Mouse (Mus musculus) hindbrain, embryonic 10.5 days (tissue): Measurements from ENCODE around the gene Rbfox2. TPM values are rescaled to one million over a fixed set of nuclear protein-coding genes. Genes with fewer than 3 reads are reported as not detected.
"Not testable (repeated sequence)": the region's sequence is repeated elsewhere in the genome, so short reads cannot be mapped to it uniquely, and the experiment has no call there.

Experiments
- DNase-seq: peaks from one replicate; pipeline ENCODE4 v3.0.0-alpha.2; 2017; ENCODE audit warnings: low spot score
- H3K27ac ChIP-seq: fragments of 300-500 bp; sonication (generic); 2 replicates; pipeline ENCODE4 v1.5.1; 2016; ENCODE audit warnings: mild to moderate bottlenecking, moderate library complexity
- H3K27me3 ChIP-seq: fragments of 300-500 bp; sonication (generic); 2 replicates; pipeline ENCODE4 v1.6.1; 2016; ENCODE audit warnings: mild to moderate bottlenecking; ENCODE audit not compliant: poor library complexity, insufficient read depth, severe bottlenecking
- H3K36me3 ChIP-seq: fragments of 300-500 bp; sonication (generic); 2 replicates; pipeline ENCODE4 v1.6.1; 2016; ENCODE audit warnings: mild to moderate bottlenecking, moderate library complexity
- H3K4me1 ChIP-seq: fragments of 300-500 bp; sonication (generic); replicated peaks from 2 replicates; pipeline ENCODE4 v1.6.1; 2016; ENCODE audit warnings: mild to moderate bottlenecking
- H3K4me3 ChIP-seq: fragments of 300-500 bp; sonication (generic); 2 replicates; pipeline ENCODE4 v1.5.1; 2016; ENCODE audit warnings: mild to moderate bottlenecking, moderate library complexity
- H3K9me3 ChIP-seq: fragments of 300-500 bp; sonication (generic); 2 replicates; pipeline ENCODE4 v1.6.1; 2016; ENCODE audit warnings: mild to moderate bottlenecking, moderate library complexity
- WGBS: fragments of 180-500 bp; shearing (Covaris S2); methylation state at CpG from one replicate; pipeline ENCODE4 v1.1.7; 2016; 5-methylcytosine and 5-hydroxymethylcytosine counted together
- polyA plus RNA-seq: library from polyadenylated mRNA; unstranded; fragments of >200 nt; fragmentation: Nextera tagmentation; extraction: Ambion mirVana; gene quantifications from 2 replicates; pipeline ENCODE4 v1.2.1, GENCODE M21; 2016

Gene Rbfox2
- polyA plus RNA-seq, 1 experiment from 2014 or later, result 77.8 TPM

DNA sequence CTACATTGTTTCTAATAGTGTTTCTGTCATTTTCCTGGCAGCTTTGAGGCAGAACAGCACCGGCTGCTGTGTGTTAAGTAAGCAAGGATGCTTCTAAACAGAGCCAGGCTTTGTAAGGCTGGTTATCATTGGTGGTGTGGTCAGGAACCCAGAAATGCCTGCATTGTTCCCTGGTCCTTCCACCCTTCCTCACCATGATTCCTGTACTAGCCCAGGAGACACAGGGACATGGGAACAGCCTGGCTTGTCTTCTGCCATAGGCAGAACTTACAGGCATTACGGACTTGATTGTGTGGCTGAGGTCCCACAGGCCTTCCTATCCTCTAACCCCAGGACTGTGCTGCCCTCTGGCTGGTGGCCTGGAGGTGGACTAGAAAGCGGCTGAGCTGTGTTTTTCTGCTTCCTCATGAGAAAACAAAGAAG lies 238.4 kb downstream of the Rbfox2 start:
- Histone ChIP-seq H3K9me3 (no peaks in the 10 kb centered on the region), H3K36me3 (no peaks in the 10 kb centered on the region), H3K4me1 (peaks cover 11% of the 10 kb centered on the region), H3K27ac (peak overlapping the region; percentile 53; the same call in 1 of the 2 replicates), H3K4me3 (no peak overlapping the region), H3K27me3 (no peaks in the 10 kb centered on the region)
- DNase-seq, result no peak
- 56% methylated on average over 3 of the region's 3 CpGs for WGBS

DNA sequence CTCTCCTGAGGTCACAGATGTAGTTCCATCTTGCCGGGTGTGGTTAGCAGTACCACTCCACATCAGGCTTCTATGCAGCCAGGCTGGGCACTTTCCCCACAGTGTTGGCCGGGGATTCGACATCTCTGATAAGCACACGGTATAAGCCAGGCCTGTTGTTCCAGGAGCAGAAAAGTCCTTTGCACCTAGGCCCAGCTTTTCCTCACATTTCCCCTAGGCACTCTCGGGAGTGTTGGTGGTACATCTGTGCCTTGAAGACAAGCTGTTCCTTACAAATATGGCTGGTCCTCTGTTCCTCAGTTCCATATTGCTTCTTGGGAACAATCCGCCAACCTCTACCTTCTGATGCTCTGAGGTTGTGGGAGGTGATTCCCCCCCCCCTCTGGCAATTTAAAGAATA lies 240.6 kb downstream of the Rbfox2 start:
- Histone ChIP-seq H3K4me3 (no peak overlapping the region), H3K27ac (no peak overlapping the region), H3K4me1 (peaks cover under 1% of the 10 kb centered on the region; the same call in 1 of the 2 replicates), H3K27me3 (no peaks in the 10 kb centered on the region), H3K9me3 (no peaks in the 10 kb centered on the region), H3K36me3 (no peaks in the 10 kb centered on the region)
- WGBS, result 87% methylated on average over 6 of the region's 6 CpGs
- no peak for DNase-seq

- H3K4me1 ChIP-seq, result no peaks in the 10 kb centered on the region
- no peak overlapping the region for H3K27ac ChIP-seq
- H3K9me3 ChIP-seq, result no peaks in the 10 kb centered on the region
- whole genome bisulfite sequencing, result 91% methylated on average over 6 of the region's 6 CpGs
- DNase-seq, result no peak
- no peaks in the 10 kb centered on the region for H3K36me3 ChIP-seq
- H3K4me3 ChIP-seq, result no peak overlapping the region
- no peaks in the 10 kb centered on the region for H3K27me3 ChIP-seq
These were observed 241.4 kb downstream of the Rbfox2 start for GRCm38 (mm10) chr15:77065259-77065852.

- Histone ChIP-seq H3K27ac (no peak overlapping the region), H3K4me1 (no peaks in the 10 kb centered on the region), H3K27me3 (no peaks in the 10 kb centered on the region), H3K36me3 (no peaks in the 10 kb centered on the region), H3K9me3 (0 out of 2 replicates have a peak, but pooled peaks cover 4% of the 10 kb centered on the region), H3K4me3 (no peak overlapping the region)
- no peak for DNase-seq
These were observed 244.1 kb downstream of the Rbfox2 start for GRCm38 (mm10) chr15:77062746-77063145.

- not testable (repeated sequence) for H3K27me3 ChIP-seq, H3K9me3 ChIP-seq, H3K27ac ChIP-seq, H3K36me3 ChIP-seq, H3K4me3 ChIP-seq, DNase-seq
- WGBS, result 97% methylated on average over 4 of the region's 4 CpGs
- peaks cover 29% of the 10 kb centered on the region for H3K4me1 ChIP-seq
These were observed 247.4 kb downstream of the Rbfox2 start for GRCm38 (mm10) chr15:77059416-77059815.

- DNase-seq, result no peak
- H3K4me1 ChIP-seq, result peaks cover 34% of the 10 kb centered on the region
- H3K4me3 ChIP-seq, result no peak overlapping the region
- H3K9me3 ChIP-seq, result 0 out of 2 replicates have a peak, but pooled peaks cover 4% of the 10 kb centered on the region
- H3K36me3 ChIP-seq, result no peaks in the 10 kb centered on the region
- H3K27me3 ChIP-seq, result no peaks in the 10 kb centered on the region
- no peak overlapping the region for H3K27ac ChIP-seq
These were observed 248.2 kb downstream of the Rbfox2 start for GRCm38 (mm10) chr15:77058566-77058965.

GRCm38 (mm10) chr15:77056791-77057051 lies 250.1 kb downstream of the Rbfox2 start:
- Histone ChIP-seq H3K27ac (peak overlapping the region; percentile 79), H3K27me3 (no peaks in the 10 kb centered on the region), H3K9me3 (0 out of 2 replicates have a peak, but pooled peaks cover 4% of the 10 kb centered on the region), H3K4me1 (peaks cover 34% of the 10 kb centered on the region), H3K4me3 (no peak overlapping the region), H3K36me3 (no peaks in the 10 kb centered on the region)
- WGBS, result 55% methylated on average over 3 of the region's 3 CpGs
- DNase-seq, result no peak

DNA sequence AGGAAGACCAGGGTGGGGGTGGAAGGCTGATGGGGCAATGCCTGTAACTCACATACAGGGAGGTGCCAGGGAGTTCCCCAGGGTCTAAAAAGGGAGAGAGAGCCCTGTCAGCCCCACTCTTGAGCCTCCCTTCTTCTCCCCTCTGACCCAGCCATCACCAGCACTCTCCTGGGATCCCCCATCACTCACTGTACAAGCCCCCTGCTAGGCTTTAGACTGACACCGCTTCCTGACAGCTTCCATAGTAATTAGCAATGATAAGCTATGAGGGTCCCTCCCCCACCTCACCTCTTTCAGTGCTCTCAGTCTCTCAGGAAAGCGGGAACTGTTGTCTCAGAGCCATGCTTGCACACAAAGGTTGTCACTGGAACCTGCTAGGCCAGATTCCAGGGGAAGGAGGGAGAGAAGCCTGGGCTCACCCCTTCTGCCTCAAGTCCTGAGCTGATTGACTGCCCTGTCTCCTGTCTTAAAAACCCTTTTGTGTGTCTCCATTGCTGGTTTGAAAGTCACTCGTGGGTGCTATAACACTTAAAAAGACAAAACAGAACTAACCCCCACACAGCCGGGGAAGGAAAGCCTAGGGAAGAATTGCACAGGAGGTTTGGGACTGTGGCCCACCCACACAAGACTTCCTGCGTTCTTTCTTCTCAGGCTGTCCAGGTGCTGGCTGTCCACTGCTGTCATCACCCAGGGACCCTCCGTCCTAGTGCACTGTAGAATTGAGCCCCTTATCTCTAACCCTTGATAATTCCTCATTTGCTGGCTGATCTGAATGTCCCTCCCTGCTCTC lies 250.6 kb downstream of the Rbfox2 start:
- DNase-seq, result peak; percentile 49
- H3K27me3 ChIP-seq, result no peaks in the 10 kb centered on the region
- peak overlapping the region; percentile 79 for H3K27ac ChIP-seq
- H3K4me1 ChIP-seq, result peaks cover 34% of the 10 kb centered on the region
- peak overlapping the region; percentile 20; the same call in 1 of the 2 replicates for H3K4me3 ChIP-seq
- 0 out of 2 replicates have a peak, but pooled peaks cover 4% of the 10 kb centered on the region for H3K9me3 ChIP-seq
- no peaks in the 10 kb centered on the region for H3K36me3 ChIP-seq
- 28% methylated on average over 6 of the region's 6 CpGs for WGBS

- no peaks in the 10 kb centered on the region for H3K27me3 ChIP-seq
- no peaks in the 10 kb centered on the region for H3K36me3 ChIP-seq
- 58% methylated on average over 5 of the region's 5 CpGs for WGBS
- peak overlapping the region; percentile 54 for H3K27ac ChIP-seq
- no peak for DNase-seq
- peaks cover 34% of the 10 kb centered on the region for H3K4me1 ChIP-seq
- no peak overlapping the region for H3K4me3 ChIP-seq
- 0 out of 2 replicates have a peak, but pooled peaks cover 4% of the 10 kb centered on the region for H3K9me3 ChIP-seq
These were observed 252.1 kb downstream of the Rbfox2 start for GRCm38 (mm10) chr15:77054611-77055175.

DNA sequence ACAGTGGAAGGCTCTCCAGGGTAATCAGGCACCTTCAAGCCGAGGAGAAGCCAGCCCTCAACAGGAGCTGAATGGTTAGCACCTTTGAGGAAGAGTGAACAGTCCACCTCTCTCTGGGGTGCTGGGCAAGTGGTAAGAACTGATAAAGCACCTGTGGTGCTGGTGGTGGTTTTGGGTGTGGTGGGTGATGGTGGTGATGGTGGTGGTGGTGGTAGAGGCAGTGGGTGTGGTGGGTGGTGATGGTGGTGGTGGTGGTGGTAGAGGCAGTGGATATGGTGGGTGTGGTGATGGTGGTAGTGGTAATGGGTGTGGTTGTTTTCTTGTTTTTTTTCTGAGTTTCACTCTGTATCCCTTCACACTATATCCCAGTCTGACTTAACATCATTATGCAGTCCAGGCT lies 253.8 kb downstream of the Rbfox2 start:
- Histone ChIP-seq H3K9me3 (no peaks in the 10 kb centered on the region), H3K27ac (no peak overlapping the region), H3K4me1 (peaks cover 34% of the 10 kb centered on the region), H3K36me3 (no peaks in the 10 kb centered on the region), H3K27me3 (no peaks in the 10 kb centered on the region), H3K4me3 (no peak overlapping the region)
- no peak for DNase-seq
- 79% methylated on average over 1 of the region's 1 CpGs for WGBS

DNA sequence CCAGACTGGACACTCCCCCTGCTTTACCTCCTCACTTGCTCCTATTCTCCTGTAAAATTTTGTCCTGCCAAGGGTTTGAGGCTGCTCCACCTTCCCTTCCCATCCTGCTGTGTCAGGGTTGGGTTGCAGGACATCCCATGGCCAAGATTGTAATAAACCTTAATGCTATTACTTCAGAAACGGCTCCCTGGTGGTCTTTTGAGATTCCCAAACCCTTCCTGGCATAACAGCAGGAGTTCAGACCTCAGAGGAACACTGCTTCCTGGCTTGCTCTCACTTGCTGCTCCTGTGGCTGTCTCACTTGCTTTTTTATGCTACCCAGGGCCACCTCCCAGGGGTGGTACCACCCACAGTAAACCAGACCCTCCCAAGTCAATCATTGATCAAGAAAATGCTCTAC lies 254.6 kb downstream of the Rbfox2 start:
- 46% methylated on average over 1 of the region's 1 CpGs for WGBS
- Histone ChIP-seq H3K27me3 (no peaks in the 10 kb centered on the region), H3K36me3 (no peaks in the 10 kb centered on the region), H3K9me3 (no peaks in the 10 kb centered on the region), H3K27ac (no peak overlapping the region), H3K4me1 (peaks cover 30% of the 10 kb centered on the region), H3K4me3 (no peak overlapping the region)
- DNase-seq, result no peak

DNA sequence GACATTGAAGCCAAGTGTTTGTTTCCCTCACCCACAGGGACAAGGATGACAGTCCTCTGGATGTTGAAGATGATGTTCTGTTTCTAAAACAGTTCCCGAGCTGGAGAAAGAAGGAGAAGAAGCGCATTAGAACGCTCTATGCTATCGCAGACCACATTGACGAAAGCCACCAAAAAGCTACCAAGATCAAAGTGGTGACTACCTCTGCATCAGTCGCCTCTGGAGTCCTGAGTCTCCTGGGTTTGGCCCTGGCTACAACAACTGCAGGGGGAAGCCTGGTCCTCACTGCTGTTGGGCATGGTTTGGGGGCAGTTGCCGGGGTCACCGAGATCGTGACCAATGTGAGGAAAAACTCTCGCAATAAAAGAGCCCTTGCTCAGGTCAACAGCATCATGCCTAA lies 256.2 kb downstream of the Rbfox2 start, which contains the start of gene Mb:
Gene Mb (minus strand): TSS at position 101 of the 400 bp plus-strand sequence.
- H3K4me1 ChIP-seq, result peaks cover 24% of the 10 kb centered on the region
- no peak within 1 kb of the TSS for H3K4me3 ChIP-seq
- H3K9me3 ChIP-seq, result no peaks in the 10 kb centered on the region
- no peaks in the 10 kb centered on the region for H3K36me3 ChIP-seq
- H3K27ac ChIP-seq, result no peak within 1 kb of the TSS
- DNase-seq, result no peak
- WGBS, result 86% methylated on average over 10 of the region's 10 CpGs
- H3K27me3 ChIP-seq, result no peaks in the 10 kb centered on the region

DNA sequence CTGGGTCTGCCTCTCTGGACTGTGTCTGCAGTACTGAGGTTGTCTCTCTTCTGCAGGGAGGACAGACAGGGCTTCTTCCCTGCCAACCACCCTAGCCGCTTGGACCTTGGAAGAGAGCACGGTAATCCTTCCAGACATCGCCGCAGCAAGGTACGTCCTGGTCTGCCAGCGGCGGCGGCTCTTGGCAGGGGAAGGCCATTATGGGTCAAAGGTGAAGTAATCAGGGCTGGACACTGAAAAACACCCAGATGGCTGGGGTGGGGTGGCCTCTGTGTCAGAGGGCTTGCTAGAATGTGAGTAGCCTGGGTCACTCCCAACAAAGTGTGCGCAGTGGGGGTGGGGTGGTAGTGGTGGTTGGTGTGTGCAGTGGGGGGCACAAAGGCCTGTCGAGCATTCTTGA lies 261.2 kb downstream of the Rbfox2 start:
- no peaks in the 10 kb centered on the region for H3K36me3 ChIP-seq
- H3K9me3 ChIP-seq, result no peaks in the 10 kb centered on the region
- no peak for DNase-seq
- peak overlapping the region; percentile 57; the same call in 1 of the 2 replicates for H3K27ac ChIP-seq
- H3K27me3 ChIP-seq, result no peaks in the 10 kb centered on the region
- H3K4me1 ChIP-seq, result peaks cover 15% of the 10 kb centered on the region
- no peak overlapping the region for H3K4me3 ChIP-seq
- whole genome bisulfite sequencing, result 70% methylated on average over 10 of the region's 10 CpGs
